10 mouse cellular contexts compared by ENCODE assay signal in the genomic region with DNA sequence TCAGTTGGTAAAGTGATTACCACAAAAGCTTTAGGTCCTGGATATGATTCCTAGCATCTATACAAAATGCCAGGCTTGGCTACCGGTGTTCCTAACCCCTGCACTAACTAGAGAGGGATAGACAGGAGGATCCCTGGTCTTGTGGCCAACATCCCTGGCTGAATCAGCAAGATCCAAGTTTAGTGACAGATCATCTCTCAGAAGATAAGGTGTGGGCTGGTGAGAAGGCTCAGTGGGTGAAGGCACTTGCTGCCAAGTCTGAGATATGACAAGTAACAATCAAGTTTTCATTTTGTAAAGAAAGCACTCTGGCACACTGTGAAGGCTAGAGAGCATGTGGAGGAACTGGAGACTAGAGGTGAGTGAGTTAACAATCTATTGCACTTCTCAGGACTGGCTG.
"Had no signal": no experiment of that assay in that cellular context is flagged by ENCODE, and none has a peak within 500 bp of the region (broad histone marks: within the 10 kb centered on the region; RNA-seq: fewer than 3 reads in every experiment).

No protein-coding gene starts in this region.

- DNase-seq: kidney, adult 18-20 months; kidney, adult 9 months; kidney, postnatal 14 days; kidney, postnatal 4 days; left cerebral cortex, postnatal 4 days; lung, adult 18-20 months; lung, postnatal 10 days; lung, postnatal 36 days; thymus, adult 18-20 months; thymus, postnatal 36 days had no signal
